Mouse (Mus musculus): ENCODE data around the gene Map4k3.
A peak's percentile ranks its signal among the peaks of the same experiment; 100 is the strongest.

DNA sequence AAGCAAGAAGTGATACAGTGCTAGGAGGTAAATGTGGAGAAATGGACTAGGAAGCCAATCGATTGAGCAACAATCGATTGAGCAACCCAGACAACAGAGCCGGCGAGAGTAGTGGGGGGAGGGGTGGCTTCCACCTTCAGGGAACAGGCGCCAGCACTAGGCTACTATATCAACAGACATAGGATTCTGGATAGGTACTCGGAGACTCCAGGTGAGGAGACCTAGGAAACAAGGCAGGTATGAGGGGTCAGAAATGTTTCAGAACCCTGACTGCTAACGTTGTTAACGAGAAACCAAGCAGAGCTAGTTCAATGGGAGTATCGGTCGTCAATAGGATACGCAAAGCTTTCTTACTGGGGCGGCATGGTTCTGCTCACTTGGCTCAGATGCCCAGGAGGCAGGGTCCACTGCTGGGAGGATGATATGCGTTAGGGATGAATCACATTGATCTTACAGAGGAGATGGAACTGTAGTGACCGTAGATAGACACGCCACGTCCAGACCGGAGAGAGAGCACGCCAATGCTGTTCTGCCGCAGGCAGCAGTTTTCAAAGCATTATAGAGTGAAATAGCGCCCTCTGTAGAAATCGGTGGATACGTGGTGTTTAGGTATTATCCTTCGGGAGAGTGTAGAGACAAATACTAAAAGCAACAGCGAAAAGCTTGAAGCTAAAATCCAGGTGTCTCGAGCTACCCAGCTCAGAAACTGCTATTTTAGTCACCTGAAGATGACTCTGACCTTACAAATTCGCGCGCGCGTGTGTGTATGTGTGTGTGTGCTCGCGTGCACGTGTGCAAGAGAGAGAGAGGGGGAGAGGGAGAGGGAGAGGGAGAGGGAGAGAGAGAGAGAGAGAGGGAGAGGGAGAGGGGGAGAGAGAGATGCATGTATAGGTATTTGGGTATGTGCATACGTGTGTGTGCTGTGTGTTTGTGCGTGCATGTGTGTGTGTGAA lies 174.7 kb downstream of the Map4k3 start:
- TF ChIP-seq MAFK (IDR thresholded peaks at IDR 0.05; ENCODE audit: borderline replicate concordance, low read depth, low read length) (no peak), ZMIZ1 (IDR thresholded peaks at IDR 0.05; ENCODE audit: low read depth, low read length) (no peak), ZNF384 (IDR thresholded peaks at IDR 0.05; ENCODE audit: low read depth, low read length) (no peak), CTCF (IDR thresholded peaks at IDR 0.05 in 2 of 3, conservative IDR thresholded peaks at IDR 0.05 in 1 of 3; ENCODE audit: control insufficient read depth in 1 of 3, insufficient read depth in 1 of 3, low read depth in 2 of 3, low read length in 3 of 3, poor library complexity in 1 of 3, severe bottlenecking in 1 of 3) (peak; percentile 40 to 91 (median 77)), TBP (IDR thresholded peaks at IDR 0.05; ENCODE audit: low read depth, low read length) (no peak), SMC3 (IDR thresholded peaks at IDR 0.05; ENCODE audit: low read depth, low read length) (peak; percentile 92), HCFC1 (IDR thresholded peaks at IDR 0.05; ENCODE audit: low read depth, low read length) (0 out of 2 replicates have a peak, but pooled peaks have one; percentile 61), BHLHE40 (IDR thresholded peaks at IDR 0.05; ENCODE audit: borderline replicate concordance, low read depth, low read length) (no peak; the same call in 1 of the 2 replicates), GABPA (IDR thresholded peaks at IDR 0.05; ENCODE audit: low read depth, low read length) (no peak), CHD2 (IDR thresholded peaks at IDR 0.05; ENCODE audit: low read length) (peak; percentile 63), NELFE (IDR thresholded peaks at IDR 0.05; ENCODE audit: low read depth, low read length) (no peak), RCOR1 (IDR thresholded peaks at IDR 0.05; ENCODE audit: low read depth, low read length) (no peak), ZC3H11A (IDR thresholded peaks at IDR 0.05; ENCODE audit: low read depth, low read length) (peak; percentile 89), MAX (IDR thresholded peaks at IDR 0.05; ENCODE audit: low read length) (no peak; the same call in 1 of the 2 replicates)
